Mouse (Mus musculus) lung, embryonic 14.5 days (tissue): ENCODE measurements at regions not wholly inside any gene's neighbourhood (a gene's known extent, or its start where the extent isn't known, plus 50 kb on each side); places are given as distances from the start of the nearest gene placed in this dataset.
"Not testable (repeated sequence)": the region's sequence is repeated elsewhere in the genome, so short reads cannot be mapped to it uniquely, and the experiment has no call there.

Experiments used
- ATAC-seq: fragments of 200-750 bp; cut with Nextera tagmentation; 2 replicates; pipeline ENCODE4 v1.8.0; 2017; ENCODE audit warnings: mild to moderate bottlenecking, moderate TSS enrichment, moderate library complexity; ENCODE audit not compliant: insufficient read depth
- DNase-seq: peaks from one replicate; pipeline ENCODE4 v3.0.0-alpha.2; 2015
- H3K27ac ChIP-seq: fragments of 300-500 bp; sonication (generic); 2 replicates; pipeline ENCODE4 v1.5.1; 2014; ENCODE audit warnings: low read depth, mild to moderate bottlenecking, moderate library complexity
- H3K27me3 ChIP-seq: fragments of 300-500 bp; sonication (generic); 2 replicates; pipeline ENCODE4 v1.6.1; 2014; ENCODE audit warnings: low read length, control low read depth; ENCODE audit not compliant: insufficient read depth
- H3K36me3 ChIP-seq: fragments of 300-500 bp; sonication (generic); 2 replicates; pipeline ENCODE4 v1.6.1; 2014; ENCODE audit warnings: control low read depth; ENCODE audit not compliant: insufficient read depth
- H3K4me1 ChIP-seq: fragments of 300-500 bp; sonication (generic); 2 replicates; pipeline ENCODE4 v1.6.1; 2014; ENCODE audit warnings: antibody characterized with exemption, control low read depth; ENCODE audit not compliant: insufficient read depth
- H3K4me2 ChIP-seq: fragments of 300-500 bp; sonication (generic); 2 replicates; pipeline ENCODE4 v1.6.1; 2014; ENCODE audit warnings: mild to moderate bottlenecking
- H3K4me3 ChIP-seq: fragments of 300-500 bp; sonication (generic); 2 replicates; pipeline ENCODE4 v1.5.1; 2014; ENCODE audit warnings: low read depth, low read length
- H3K9ac ChIP-seq: fragments of 300-500 bp; sonication (generic); 2 replicates; pipeline ENCODE4 v1.6.1; 2014
- H3K9me3 ChIP-seq: fragments of 300-500 bp; sonication (generic); 2 replicates; pipeline ENCODE4 v1.6.1; 2016; ENCODE audit warnings: low read depth, low read length, control low read depth
- CTCF ChIP-seq: IDR thresholded peaks from 2 replicates; pipeline ENCODE4 v1.5.1; 2016; ENCODE audit warnings: antibody characterized with exemption, low read depth
- WGBS: fragments of 180-500 bp; shearing (Covaris S2); extraction: QIAGEN DNeasy Blood & Tissue Kit; methylation state at CpG from one replicate; pipeline ENCODE4 v1.1.7; 2014; 5-methylcytosine and 5-hydroxymethylcytosine counted together

- Histone ChIP-seq H3K4me1 (no peaks in the 10 kb centered on the region), H3K27me3 (no peaks in the 10 kb centered on the region), H3K36me3 (no peaks in the 10 kb centered on the region), H3K9ac (no peak overlapping the region), H3K4me2 (no peak overlapping the region), H3K9me3 (no peaks in the 10 kb centered on the region), H3K27ac (no peak overlapping the region), H3K4me3 (no peak overlapping the region)
- DNase-seq: no peak
- no peak for TF ChIP-seq CTCF
- no peak for ATAC-seq
These were observed 203.5 kb upstream of the Diaph2 start for GRCm38 (mm10) chrX:129546016-129546415.

GRCm38 (mm10) chrX:129547606-129548005 is 201.9 kb upstream of the Diaph2 start:
- H3K4me3 ChIP-seq: no peak overlapping the region

GRCm38 (mm10) chrX:129556001-129556400 is 193.5 kb upstream of the Diaph2 start:
- no peak overlapping the region for H3K27ac ChIP-seq
- no peak overlapping the region for H3K9ac ChIP-seq
- DNase-seq: peak; percentile 74
- H3K36me3 ChIP-seq: no peaks in the 10 kb centered on the region
- no peak overlapping the region for H3K4me2 ChIP-seq
- H3K4me1 ChIP-seq: no peaks in the 10 kb centered on the region
- peak; percentile 74 for ATAC-seq
- no peaks in the 10 kb centered on the region for H3K27me3 ChIP-seq
- H3K4me3 ChIP-seq: no peak overlapping the region
- no peaks in the 10 kb centered on the region for H3K9me3 ChIP-seq
- TF ChIP-seq CTCF: no peak

More at GRCm38 (mm10) chrX:129547606-129548005, 201.9 kb upstream of the Diaph2 start:
- Histone ChIP-seq H3K36me3 (no peaks in the 10 kb centered on the region), H3K9me3 (no peaks in the 10 kb centered on the region), H3K4me1 (no peaks in the 10 kb centered on the region), H3K4me2 (no peak overlapping the region), H3K27me3 (no peaks in the 10 kb centered on the region), H3K9ac (no peak overlapping the region), H3K27ac (no peak overlapping the region)
- WGBS: 79% methylated on average over 2 of the region's 2 CpGs
- DNase-seq (peak; percentile 40), ATAC-seq (no peak)
- peak; percentile 14; the same call in 1 of the 2 replicates for TF ChIP-seq CTCF

- 51% methylated on average over 4 of the region's 4 CpGs for WGBS
- no peaks in the 10 kb centered on the region for H3K27me3 ChIP-seq
These were observed 150.1 kb upstream of the Diaph2 start for GRCm38 (mm10) chrX:129599491-129599890.

GRCm38 (mm10) chrX:129607842-129608241 is 141.7 kb upstream of the Diaph2 start:
- no peak for TF ChIP-seq CTCF
- ATAC-seq: no peak
- 59% methylated on average over 2 of the region's 2 CpGs for WGBS
- DNase-seq: no peak
- Histone ChIP-seq H3K9ac (no peak overlapping the region), H3K27ac (no peak overlapping the region), H3K9me3 (no peaks in the 10 kb centered on the region), H3K4me1 (no peaks in the 10 kb centered on the region), H3K4me2 (no peak overlapping the region), H3K27me3 (no peaks in the 10 kb centered on the region), H3K4me3 (no peak overlapping the region), H3K36me3 (no peaks in the 10 kb centered on the region)

More at GRCm38 (mm10) chrX:129599491-129599890, 150.1 kb upstream of the Diaph2 start:
- H3K4me1 ChIP-seq: no peaks in the 10 kb centered on the region
- ATAC-seq (no peak), DNase-seq (peak; percentile 24)
- no peak overlapping the region for H3K9ac ChIP-seq
- H3K4me2 ChIP-seq: no peak overlapping the region
- H3K36me3 ChIP-seq: no peaks in the 10 kb centered on the region
- no peak for TF ChIP-seq CTCF
- no peak overlapping the region for H3K27ac ChIP-seq
- H3K4me3 ChIP-seq: no peak overlapping the region
- no peaks in the 10 kb centered on the region for H3K9me3 ChIP-seq

GRCm38 (mm10) chrX:129611500-129611899 is 138.0 kb upstream of the Diaph2 start:
- not testable (repeated sequence) for ATAC-seq

GRCm38 (mm10) chrX:129637016-129637415 is 112.5 kb upstream of the Diaph2 start:
- ATAC-seq (no peak), DNase-seq (no peak)
- Histone ChIP-seq H3K36me3 (no peaks in the 10 kb centered on the region), H3K4me2 (no peak overlapping the region), H3K4me1 (no peaks in the 10 kb centered on the region), H3K4me3 (no peak overlapping the region), H3K9me3 (no peaks in the 10 kb centered on the region), H3K9ac (no peak overlapping the region), H3K27me3 (no peaks in the 10 kb centered on the region), H3K27ac (no peak overlapping the region)
- no peak for TF ChIP-seq CTCF
- WGBS: 50% methylated on average over 1 of the region's 1 CpGs

More at GRCm38 (mm10) chrX:129611500-129611899, 138.0 kb upstream of the Diaph2 start:
- DNase-seq, H3K27me3 ChIP-seq, H3K27ac ChIP-seq, H3K4me3 ChIP-seq, H3K4me2 ChIP-seq, H3K9ac ChIP-seq, H3K9me3 ChIP-seq, H3K4me1 ChIP-seq, H3K36me3 ChIP-seq: not testable (repeated sequence)
- 72% methylated on average over 4 of the region's 4 CpGs for WGBS

GRCm38 (mm10) chrX:129645106-129645505 is 104.4 kb upstream of the Diaph2 start:
- TF ChIP-seq CTCF: no peak
- no peak overlapping the region for H3K27ac ChIP-seq
- no peak for ATAC-seq
- no peak overlapping the region for H3K9ac ChIP-seq
- H3K4me3 ChIP-seq: no peak overlapping the region
- H3K27me3 ChIP-seq: no peaks in the 10 kb centered on the region
- H3K9me3 ChIP-seq: no peaks in the 10 kb centered on the region
- 67% methylated on average over 2 of the region's 2 CpGs for WGBS
- H3K4me2 ChIP-seq: no peak overlapping the region
- peak; percentile 2 for DNase-seq
- no peaks in the 10 kb centered on the region for H3K4me1 ChIP-seq
- no peaks in the 10 kb centered on the region for H3K36me3 ChIP-seq
